Mouse (Mus musculus) erythroblast, embryonic 14.5 days (primary cell): Measurements from ENCODE around the gene Gpc6.

Experiments used
- GATA1 ChIP-seq: IDR thresholded peaks from 2 replicates; pipeline ENCODE4 v1.6.1; 2012; ENCODE audit warnings: low read length, inconsistent platforms, mixed read lengths
- TAL1 ChIP-seq: IDR thresholded peaks from 3 replicates; pipeline ENCODE4 v1.6.1; 2012; ENCODE audit warnings: low read length, inconsistent platforms, mixed read lengths

DNA sequence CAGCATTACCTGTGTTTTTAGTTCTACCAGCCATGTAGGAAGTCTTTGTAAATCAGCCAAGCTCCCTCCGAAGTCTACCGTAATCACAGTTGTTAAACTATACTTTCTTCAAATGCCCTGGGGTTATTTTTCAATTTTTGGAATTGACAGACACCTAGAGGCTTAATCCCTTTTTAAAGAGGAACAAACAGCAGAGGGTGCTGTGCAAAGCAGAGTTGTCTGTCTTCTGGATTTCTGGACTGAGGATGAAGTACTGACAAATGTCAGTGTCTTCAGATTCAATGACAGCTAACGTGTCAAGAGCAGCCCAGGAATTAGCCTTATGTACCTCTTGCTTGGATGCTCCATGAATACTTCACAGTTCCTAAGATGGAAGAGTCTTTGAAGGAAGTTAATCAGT, 62.2 kb downstream of the Gpc6 start:
- no peak for TF ChIP-seq GATA1
- TF ChIP-seq TAL1 = no peak
